Mouse (Mus musculus): ENCODE results near the gene Nfia. TPM values are rescaled to one million over a fixed set of nuclear protein-coding genes. Genes with fewer than 3 reads are reported as not detected.

The Nfia gene
- total RNA-seq, 1 experiment from 2014 or later: 16.9 TPM

DNA sequence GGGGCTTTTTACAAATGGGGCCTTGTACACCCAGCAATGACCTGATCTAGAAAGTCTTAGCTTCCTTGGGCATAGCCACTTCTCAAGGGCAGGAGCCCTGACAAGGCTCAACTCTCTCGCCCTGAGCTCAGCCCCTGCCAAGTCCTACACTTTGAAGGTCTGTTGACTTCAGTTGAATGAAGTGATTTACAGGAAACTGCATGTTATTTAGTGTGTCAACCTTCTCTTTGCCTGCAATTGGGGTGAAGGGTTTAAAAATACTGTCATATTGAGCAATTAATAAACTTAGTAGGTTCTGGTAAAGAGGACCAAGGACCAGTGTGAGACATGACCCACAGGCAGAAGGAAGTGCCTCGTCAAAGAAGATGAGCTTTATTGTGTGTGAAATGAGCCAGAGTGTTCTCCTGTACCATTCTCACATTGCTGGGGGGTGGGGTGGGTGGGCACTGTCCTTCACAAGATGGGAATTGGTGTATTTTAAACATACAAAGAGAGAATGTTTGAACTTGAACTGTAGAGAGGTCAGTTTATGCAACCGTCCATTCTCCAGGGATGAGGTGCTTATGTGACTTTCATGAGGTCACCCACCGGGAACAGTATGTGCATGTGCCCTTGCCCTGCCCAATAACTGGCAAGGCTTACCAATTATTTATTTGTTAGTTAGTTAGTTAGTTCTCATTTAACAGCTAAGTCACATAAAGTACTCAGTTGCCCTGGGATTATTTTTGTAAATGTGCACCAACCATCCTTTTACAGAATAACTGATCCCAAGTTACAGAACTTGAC, 48.1 kb downstream of the Nfia start:
- no peak for ATAC-seq (replicated peaks in 1 of 2; ENCODE audit: insufficient read depth in 1 of 2, low FRiP score in 2 of 2, low TSS enrichment in 1 of 2, low read depth in 1 of 2, poor library complexity in 2 of 2, severe bottlenecking in 2 of 2)

DNA sequence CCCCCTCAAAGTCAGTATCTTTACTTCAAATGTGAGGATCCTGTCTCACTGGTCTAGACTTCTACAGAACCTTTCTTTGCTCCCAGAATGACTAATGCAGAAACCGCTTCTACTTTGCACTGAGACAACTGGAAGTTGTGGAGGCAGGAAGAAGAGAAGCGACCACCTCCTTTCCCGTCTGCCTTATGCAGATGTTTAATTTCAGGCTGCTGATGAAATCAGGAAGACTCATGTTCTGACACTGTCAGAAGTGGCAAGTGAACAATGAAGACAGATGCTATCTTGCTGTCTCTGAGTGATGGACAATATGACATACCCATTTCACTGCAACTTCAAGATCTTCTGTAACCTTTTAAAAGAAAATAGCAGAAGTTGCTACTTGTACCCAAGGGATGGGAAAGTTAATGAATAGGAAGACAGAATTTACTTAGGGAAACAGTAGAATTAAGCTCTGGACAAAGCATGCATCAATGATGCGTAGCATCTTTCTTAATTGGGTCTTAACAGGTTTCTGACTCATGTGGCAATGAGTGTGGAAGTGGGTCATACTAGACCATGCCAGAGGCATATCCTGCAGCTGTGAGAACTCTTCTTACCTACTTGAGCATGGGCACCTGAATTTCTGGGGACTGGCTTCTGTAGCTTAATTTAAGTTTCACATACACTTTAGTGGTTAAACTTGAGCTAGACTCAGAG, 49.2 kb downstream of the Nfia start:
- no peak for ATAC-seq (replicated peaks in 1 of 2; ENCODE audit: insufficient read depth in 1 of 2, low FRiP score in 2 of 2, low TSS enrichment in 1 of 2, low read depth in 1 of 2, poor library complexity in 2 of 2, severe bottlenecking in 2 of 2)

DNA sequence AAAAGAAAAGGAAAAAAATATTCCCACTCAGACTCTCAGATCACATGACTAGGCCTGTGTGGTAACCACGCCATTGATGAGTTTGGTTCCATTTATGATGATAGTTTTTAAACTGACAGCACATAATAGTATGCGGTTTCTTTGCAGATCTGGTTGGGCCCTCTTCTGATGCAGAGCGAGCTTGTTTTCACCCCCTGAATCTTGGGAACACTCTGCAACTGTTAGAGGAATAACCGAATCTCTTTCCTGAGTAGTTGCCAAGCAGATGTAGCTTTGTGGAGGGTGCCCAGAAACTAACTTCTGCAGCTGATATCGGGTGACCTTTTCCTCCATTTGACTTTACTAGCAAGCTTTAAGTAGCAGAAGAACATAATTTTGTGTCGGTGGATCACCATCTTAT, 51.0 kb downstream of the Nfia start:
- ATAC-seq (replicated peaks in 1 of 2; ENCODE audit: insufficient read depth in 1 of 2, low FRiP score in 2 of 2, low TSS enrichment in 1 of 2, low read depth in 1 of 2, poor library complexity in 2 of 2, severe bottlenecking in 2 of 2): no peak

DNA sequence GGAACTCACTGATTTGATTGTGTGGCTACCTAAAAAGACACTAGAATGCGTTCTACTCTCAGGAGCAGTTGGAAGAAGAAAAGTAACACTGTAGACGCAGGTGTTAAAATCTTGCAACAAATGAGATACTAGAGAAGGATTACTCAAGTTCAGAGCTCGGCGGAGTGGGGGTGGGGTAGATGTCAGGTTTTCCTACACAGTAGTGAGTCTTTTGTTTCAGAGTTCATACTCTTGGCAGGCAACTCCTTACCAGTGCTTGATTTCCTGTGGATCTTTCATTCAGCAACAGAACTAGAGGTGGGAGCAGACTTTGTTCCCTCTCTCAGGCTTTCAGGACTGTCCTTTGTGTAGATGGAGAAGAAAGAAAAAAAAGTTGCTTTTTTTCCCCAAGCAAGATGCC, 51.9 kb downstream of the Nfia start:
- no peak for ATAC-seq (replicated peaks in 1 of 2; ENCODE audit: insufficient read depth in 1 of 2, low FRiP score in 2 of 2, low TSS enrichment in 1 of 2, low read depth in 1 of 2, poor library complexity in 2 of 2, severe bottlenecking in 2 of 2)

DNA sequence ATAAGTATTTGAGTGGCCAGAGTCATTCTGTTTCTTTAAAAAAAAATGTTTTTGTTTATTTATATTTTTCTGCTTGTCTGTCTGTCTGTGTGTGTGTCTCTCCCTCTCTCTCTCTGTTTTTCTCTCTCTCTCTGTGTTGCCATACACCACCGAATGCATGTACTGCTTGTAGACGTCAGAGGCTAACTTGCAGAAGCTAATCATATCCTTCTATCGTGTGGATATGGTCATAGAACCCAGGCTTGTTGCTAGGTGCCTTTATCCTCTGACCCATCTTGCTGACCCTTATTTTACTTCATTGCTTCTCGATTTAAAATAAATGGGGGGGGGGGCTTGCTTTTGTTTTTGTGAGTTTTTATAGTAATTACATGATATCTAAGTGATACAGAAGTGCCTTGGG, 52.9 kb downstream of the Nfia start:
- ATAC-seq (replicated peaks in 1 of 2; ENCODE audit: insufficient read depth in 1 of 2, low FRiP score in 2 of 2, low TSS enrichment in 1 of 2, low read depth in 1 of 2, poor library complexity in 2 of 2, severe bottlenecking in 2 of 2): no peak

DNA sequence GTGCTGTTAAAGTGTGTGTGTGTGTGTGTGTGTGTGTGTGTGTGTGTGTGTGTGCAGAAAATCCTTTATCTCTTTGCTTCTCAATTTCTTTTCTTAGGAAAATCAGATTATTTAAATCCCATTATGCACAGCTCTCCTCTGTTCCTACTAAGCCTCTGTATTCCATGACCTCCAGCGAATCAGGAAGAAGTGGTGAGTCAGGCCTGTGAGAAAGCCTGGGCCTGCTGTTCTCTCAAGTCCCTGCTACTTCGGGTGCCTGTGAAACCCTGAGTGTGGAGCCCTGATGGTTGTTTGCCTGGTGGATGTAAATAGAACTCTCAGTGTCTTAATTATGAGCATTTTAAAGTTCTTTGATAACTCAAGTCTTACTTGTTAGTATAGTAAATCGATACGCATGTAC, 53.3 kb downstream of the Nfia start:
- ATAC-seq (replicated peaks in 1 of 2; ENCODE audit: insufficient read depth in 1 of 2, low FRiP score in 2 of 2, low TSS enrichment in 1 of 2, low read depth in 1 of 2, poor library complexity in 2 of 2, severe bottlenecking in 2 of 2): no peak

DNA sequence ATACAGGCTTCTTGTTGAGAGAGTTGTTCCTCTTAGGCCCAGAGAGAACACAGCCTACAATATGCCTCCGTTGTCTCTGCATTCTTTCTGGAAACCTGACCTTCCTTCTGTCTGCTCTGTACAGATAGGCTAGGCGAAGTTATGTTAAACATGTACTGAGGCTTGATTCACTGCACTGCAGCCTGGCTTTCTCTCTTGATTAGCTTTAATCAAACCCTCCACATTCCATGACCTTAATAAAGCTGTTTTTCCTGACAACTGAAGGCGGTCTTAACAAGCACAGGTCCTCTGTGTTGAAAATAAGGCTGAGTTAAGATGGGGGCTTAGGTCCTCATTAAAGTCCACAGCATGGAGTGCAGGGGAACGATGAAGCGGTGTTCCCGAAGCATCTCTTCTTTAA, 54.6 kb downstream of the Nfia start:
- ATAC-seq (replicated peaks in 1 of 2; ENCODE audit: insufficient read depth in 1 of 2, low FRiP score in 2 of 2, low TSS enrichment in 1 of 2, low read depth in 1 of 2, poor library complexity in 2 of 2, severe bottlenecking in 2 of 2): no peak

DNA sequence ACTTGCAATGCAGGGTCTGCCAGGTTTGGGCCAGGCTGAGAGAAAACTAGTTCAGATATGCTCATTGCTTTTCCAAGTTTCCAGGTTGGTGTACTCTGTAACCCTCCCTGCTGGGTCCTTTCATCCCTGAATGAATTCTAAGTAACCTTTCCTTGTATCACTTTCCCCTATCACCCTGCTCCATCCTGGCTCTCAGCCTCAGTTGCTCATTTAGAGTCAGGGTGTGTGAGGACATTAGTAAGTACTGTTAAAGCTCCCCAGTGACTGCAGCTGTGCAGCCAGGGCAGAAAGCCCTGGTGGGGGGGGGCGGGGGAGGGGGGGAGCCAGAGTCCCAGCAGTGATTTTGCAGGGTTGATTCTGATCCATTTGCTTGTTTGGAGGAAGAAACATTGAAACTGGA, 56.0 kb downstream of the Nfia start:
- ATAC-seq (replicated peaks in 1 of 2; ENCODE audit: insufficient read depth in 1 of 2, low FRiP score in 2 of 2, low TSS enrichment in 1 of 2, low read depth in 1 of 2, poor library complexity in 2 of 2, severe bottlenecking in 2 of 2): no peak

DNA sequence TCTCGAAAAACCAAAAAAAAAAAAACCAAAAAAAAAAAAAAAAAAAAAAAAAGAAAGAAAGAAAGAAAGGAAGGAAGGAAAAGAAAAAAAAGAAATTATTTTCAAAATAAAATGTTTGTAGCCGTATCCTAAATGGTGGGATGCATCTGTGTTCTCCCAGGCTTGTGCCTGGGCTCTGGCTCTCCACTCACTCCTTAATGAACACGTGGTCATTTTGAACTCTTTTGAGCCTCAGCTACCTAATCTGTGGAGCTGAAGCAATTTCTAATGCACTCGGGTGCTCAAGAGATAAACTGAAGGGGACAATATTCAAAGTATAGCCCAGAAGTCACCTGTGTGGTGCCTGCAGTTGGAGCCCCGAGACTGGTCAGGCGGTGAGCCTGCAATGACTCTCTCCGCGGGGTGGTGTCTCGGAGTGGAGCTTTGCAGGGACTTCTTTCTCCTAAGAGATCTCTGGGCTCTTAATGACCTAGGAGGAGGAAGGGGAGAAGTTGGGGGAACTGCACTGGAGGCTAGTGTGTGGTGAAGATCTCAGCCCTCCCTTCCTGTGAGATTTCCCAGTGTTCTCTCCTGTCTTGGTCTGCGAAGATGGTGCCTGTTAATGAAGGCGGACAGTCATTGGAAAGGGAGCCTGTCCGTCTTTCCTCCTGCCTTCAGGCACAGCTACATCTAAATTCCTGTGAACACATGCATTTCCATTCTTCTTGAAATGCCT, 57.0 kb downstream of the Nfia start:
- no peak for ATAC-seq (replicated peaks in 1 of 2; ENCODE audit: insufficient read depth in 1 of 2, low FRiP score in 2 of 2, low TSS enrichment in 1 of 2, low read depth in 1 of 2, poor library complexity in 2 of 2, severe bottlenecking in 2 of 2)

DNA sequence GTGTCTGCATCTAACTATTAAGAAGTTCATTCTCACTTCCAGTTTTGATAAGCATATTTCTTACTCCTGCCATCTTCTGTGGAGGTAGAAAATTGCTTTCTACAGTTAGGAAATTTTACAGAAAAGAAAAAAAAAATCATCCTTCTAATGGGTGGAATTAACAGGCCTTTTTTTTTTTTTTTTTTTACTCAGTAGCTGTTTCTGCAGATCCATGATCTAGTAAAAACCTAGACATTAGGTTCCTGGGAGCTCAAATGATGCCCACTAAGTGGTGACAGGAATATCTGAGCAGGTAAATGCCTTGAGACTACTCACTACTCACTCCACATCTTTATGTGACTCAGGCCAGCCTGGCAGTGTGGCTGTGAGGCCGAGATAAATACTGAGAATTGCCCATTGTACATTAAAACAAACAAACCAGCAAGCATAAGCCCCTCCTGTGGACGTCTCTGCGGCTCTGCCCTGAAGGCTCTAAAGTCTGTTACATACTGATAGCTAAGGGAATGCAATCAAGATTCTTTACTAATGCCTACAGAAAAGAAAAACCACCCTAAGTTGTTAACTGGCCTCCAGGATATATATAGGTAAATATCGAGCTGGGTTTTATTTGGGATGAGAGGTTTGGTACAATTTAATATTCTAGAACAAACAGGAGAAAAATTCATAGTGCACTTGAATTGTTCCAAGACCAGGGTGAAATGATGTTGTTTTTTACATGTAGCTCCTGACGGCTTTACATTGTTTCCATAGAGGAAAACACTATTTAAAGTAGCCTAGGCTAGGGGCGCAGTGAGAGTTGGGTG, 57.7 kb downstream of the Nfia start:
- no peak for ATAC-seq (replicated peaks in 1 of 2; ENCODE audit: insufficient read depth in 1 of 2, low FRiP score in 2 of 2, low TSS enrichment in 1 of 2, low read depth in 1 of 2, poor library complexity in 2 of 2, severe bottlenecking in 2 of 2)

DNA sequence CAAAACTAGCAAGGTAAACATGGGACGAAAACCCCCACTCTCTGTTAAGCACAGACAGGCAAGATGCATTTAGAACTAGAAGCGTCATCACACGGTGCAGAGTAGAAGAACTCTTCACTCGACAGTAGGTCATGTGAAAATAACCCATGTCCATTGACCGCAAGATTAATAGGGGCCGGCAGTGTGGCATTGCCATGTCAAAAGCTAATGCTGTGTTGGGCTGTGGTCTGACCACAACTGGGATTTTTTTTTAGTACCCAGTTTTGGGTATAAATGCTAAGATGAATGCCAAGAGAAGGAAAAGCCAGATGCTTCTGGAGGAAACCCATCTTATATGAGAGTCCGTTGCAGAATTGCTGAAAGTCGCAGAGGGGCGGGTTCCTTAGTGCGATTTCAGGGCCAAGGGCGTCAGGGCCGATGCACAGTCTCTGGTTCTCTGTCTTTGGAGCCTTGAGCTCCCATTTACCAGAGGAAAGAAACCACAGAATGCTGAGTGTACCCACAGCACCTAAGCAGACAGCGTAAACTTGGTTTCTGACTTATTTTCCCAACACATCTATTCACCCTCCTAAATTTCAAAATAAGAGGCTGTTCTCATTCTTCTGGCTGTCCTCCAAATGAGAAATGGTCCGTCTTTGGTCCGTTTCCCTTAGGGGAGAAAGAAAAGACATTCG, 58.5 kb downstream of the Nfia start:
- ATAC-seq (replicated peaks in 1 of 2; ENCODE audit: insufficient read depth in 1 of 2, low FRiP score in 2 of 2, low TSS enrichment in 1 of 2, low read depth in 1 of 2, poor library complexity in 2 of 2, severe bottlenecking in 2 of 2): peak; percentile 51 to 54

DNA sequence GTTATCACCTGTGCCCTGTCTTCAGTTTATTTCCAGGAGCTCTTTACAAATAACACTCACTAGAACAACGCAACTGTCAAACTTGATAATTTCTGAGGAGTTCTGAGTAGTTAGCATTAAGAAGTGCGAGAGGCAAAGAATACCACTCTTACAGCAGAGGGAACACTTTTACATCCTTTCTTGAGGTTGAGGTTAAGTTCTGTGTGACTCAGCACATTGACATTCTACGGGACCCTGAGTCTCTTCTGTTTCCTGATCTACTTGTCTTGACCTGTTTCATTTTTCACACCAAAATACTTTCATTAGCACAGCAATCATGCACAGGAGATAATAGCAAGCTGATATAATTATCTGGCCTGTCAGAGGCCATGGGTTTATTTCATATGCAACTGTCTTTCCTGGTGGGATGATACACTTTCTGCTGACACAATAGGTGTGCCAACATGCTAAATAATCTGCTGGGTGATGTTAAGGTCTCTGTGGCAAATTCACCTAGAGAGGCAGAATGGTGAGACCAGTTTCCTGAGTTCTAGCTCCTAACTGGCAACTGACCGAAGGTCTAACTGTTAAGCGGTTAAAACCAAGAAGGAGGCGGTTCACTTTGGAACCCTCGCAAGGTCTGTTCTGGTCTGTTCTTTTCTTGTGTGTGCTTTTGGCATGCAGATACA, 59.2 kb downstream of the Nfia start:
- peak; percentile 93 to 95 for ATAC-seq (replicated peaks in 1 of 2; ENCODE audit: insufficient read depth in 1 of 2, low FRiP score in 2 of 2, low TSS enrichment in 1 of 2, low read depth in 1 of 2, poor library complexity in 2 of 2, severe bottlenecking in 2 of 2)

DNA sequence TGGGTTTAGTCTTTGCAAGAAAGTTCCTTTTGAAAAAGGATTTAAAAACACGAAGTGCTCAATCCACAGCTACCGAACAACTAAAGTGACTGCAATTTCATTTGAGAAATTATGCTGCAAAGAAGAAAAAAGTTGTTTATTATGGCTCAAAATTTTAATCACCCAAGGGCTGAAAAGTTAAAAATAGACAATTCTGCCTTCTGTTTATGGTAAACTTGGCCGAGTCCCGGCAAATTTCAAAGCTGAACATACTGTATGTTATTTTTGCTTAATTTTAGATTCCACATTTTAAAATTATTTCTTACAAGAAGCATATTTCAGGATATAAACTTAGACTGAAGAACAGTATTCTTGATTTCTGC, 59.7 kb downstream of the Nfia start:
- ATAC-seq (replicated peaks in 1 of 2; ENCODE audit: insufficient read depth in 1 of 2, low FRiP score in 2 of 2, low TSS enrichment in 1 of 2, low read depth in 1 of 2, poor library complexity in 2 of 2, severe bottlenecking in 2 of 2): no peak

DNA sequence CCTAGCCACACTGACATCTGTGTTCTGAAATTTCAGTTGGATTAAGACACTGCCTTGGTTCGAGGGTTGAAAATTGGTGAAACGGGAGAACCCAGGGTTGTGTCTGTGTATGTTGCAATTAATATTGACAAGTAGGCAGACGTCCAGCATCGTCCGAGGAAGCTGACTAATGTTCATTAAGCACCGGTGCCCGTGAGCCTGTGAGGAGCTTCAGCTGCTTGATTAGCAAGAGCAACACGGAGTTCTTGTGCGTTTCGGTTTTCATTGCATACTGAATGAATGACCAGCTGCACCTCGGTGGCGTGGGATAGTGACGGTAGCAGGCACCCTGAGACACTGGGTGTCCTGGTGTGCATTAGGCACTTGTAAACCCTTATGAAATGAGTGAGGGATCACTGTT, 64.3 kb downstream of the Nfia start:
- ATAC-seq (replicated peaks in 1 of 2; ENCODE audit: insufficient read depth in 1 of 2, low FRiP score in 2 of 2, low TSS enrichment in 1 of 2, low read depth in 1 of 2, poor library complexity in 2 of 2, severe bottlenecking in 2 of 2): no peak

DNA sequence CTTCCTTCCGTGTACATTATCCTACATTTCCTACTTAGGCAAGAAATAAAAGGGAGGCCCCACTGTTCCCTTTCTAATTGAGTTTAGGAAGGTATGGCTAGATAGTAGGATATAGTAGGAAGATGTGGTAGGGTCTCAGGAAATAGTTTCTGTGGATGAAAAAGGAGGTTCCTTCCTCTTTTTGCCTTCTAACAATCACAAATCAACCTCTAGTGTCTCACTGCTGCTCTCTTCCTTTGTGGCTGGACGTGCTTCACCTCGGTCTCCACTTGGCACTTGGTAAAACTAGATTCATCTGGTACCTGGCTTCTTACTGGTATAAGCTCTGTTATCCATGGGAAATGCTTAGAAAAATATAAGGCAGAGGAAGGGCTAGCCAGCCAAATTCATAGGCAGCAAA, 65.2 kb downstream of the Nfia start:
- peak in 1 of 2 experiments; percentile 57; a peak in 2 of 4 replicates for ATAC-seq (replicated peaks in 1 of 2; ENCODE audit: insufficient read depth in 1 of 2, low FRiP score in 2 of 2, low TSS enrichment in 1 of 2, low read depth in 1 of 2, poor library complexity in 2 of 2, severe bottlenecking in 2 of 2)

DNA sequence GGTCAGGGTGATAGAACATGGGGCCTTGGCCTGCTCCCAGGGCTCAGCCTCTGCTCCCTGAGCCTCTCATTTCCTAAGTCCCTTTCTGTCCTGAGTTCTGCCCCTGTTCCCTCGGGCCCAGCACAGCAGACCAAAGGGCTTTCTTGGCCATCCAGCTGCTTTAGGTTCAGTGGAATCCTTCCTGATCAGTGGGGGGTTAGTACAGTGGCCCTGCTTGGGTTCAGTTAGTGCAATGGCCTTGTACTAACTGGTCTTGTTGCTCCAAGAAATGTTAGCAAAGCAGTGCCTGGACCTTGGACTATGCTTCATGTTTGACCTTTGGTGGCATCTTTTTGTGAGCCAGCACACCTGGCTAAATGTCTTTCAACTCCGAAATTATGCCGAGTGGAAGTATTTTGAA, 66.1 kb downstream of the Nfia start:
- ATAC-seq (replicated peaks in 1 of 2; ENCODE audit: insufficient read depth in 1 of 2, low FRiP score in 2 of 2, low TSS enrichment in 1 of 2, low read depth in 1 of 2, poor library complexity in 2 of 2, severe bottlenecking in 2 of 2): no peak
